Mouse (Mus musculus) CH12.LX (cell line): ENCODE data around the gene Ehd1. TPM values are rescaled to one million over a fixed set of nuclear protein-coding genes. Genes with fewer than 3 reads are reported as not detected.
A peak's percentile ranks its signal among the peaks of the same experiment; 100 is the strongest.

Source experiments
- DNase-seq: peaks from one replicate; pipeline ENCODE4 v3.0.0-alpha.2; 2013; ENCODE audit errors: extremely low read depth
- H3K27ac ChIP-seq: 2 replicates; pipeline ENCODE4 v1.5.1; 2012; ENCODE audit warnings: low read depth, mild to moderate bottlenecking, control low read depth, moderate library complexity; ENCODE audit not compliant: insufficient read depth
- H3K27me3 ChIP-seq: replicated peaks from 2 replicates; pipeline ENCODE3; 2012; ENCODE audit warnings: inconsistent platforms
- H3K36me3 ChIP-seq, 2 experiments: replicated peaks in 1 of 2; 2 replicates each; pipeline versions ENCODE3 to v1.6.1; 2012; ENCODE audit warnings: inconsistent platforms in 1 of 2, low read length in 1 of 2, mild to moderate bottlenecking in 1 of 2, mixed read lengths in 1 of 2, moderate library complexity in 1 of 2; ENCODE audit not compliant: control insufficient read depth in 1 of 2, insufficient read depth in 1 of 2
- H3K4me1 ChIP-seq, 2 experiments: 2 replicates each; pipeline ENCODE4 v1.6.1; 2012; ENCODE audit warnings: inconsistent platforms in 1 of 2, moderate library complexity in 1 of 2; ENCODE audit not compliant: insufficient read depth in 2 of 2, control insufficient read depth in 1 of 2
- H3K4me2 ChIP-seq: 2 replicates; pipeline ENCODE4 v1.6.1; 2012; ENCODE audit warnings: low read depth, mild to moderate bottlenecking, control low read depth; ENCODE audit not compliant: poor library complexity, insufficient read depth, severe bottlenecking
- H3K4me3 ChIP-seq, 3 experiments: fragments of 150-350 bp in 1 of 3; sonication (generic) in 1 of 3; replicated peaks in 1 of 3; 2 replicates each; pipeline versions ENCODE3 to v1.5.1; 2011 to 2012; ENCODE audit warnings: low read depth in 2 of 3, low read length in 2 of 3, mild to moderate bottlenecking in 2 of 3, moderate library complexity in 2 of 3, control low read depth in 1 of 3, improper control_type of control experiment in 1 of 3, inconsistent platforms in 1 of 3, mixed read lengths in 1 of 3; ENCODE audit not compliant: poor library complexity in 1 of 3
- H3K79me2 ChIP-seq: replicated peaks from 2 replicates; pipeline ENCODE4 v1.6.1; 2012; ENCODE audit warnings: mild to moderate bottlenecking, moderate library complexity; ENCODE audit not compliant: control insufficient read depth, poor library complexity, insufficient read depth, severe bottlenecking; ENCODE audit errors: extremely low read depth
- H3K9ac ChIP-seq: 2 replicates; pipeline ENCODE4 v1.6.1; 2012; ENCODE audit warnings: low read depth, mild to moderate bottlenecking, control low read depth, moderate library complexity; ENCODE audit not compliant: insufficient read depth
- H3K9me3 ChIP-seq: replicated peaks from 2 replicates; pipeline ENCODE3; 2012; ENCODE audit warnings: low read length, inconsistent platforms, mixed read lengths
- BHLHE40 ChIP-seq: IDR thresholded peaks from 2 replicates; pipeline ENCODE4 v1.6.1; 2011; ENCODE audit warnings: mild to moderate bottlenecking, low read depth, low read length, improper control_type of control experiment
- CHD1 ChIP-seq: IDR thresholded peaks from 2 replicates; pipeline ENCODE4 v1.6.1; 2012; ENCODE audit warnings: low read depth, low read length, improper control_type of control experiment, inconsistent platforms
- E2F4 ChIP-seq: IDR thresholded peaks from 2 replicates; pipeline ENCODE4 v1.6.1; 2011; ENCODE audit warnings: low read depth, low read length, improper control_type of control experiment; ENCODE audit not compliant: insufficient replicate concordance
- EP300 ChIP-seq: IDR thresholded peaks from 2 replicates; pipeline ENCODE4 v1.6.1; 2011; ENCODE audit warnings: low read length, improper control_type of control experiment
- ETS1 ChIP-seq: conservative IDR thresholded peaks from 2 replicates; pipeline ENCODE4 v1.6.1; 2012; ENCODE audit warnings: low read depth, mild to moderate bottlenecking, inconsistent platforms, low read length, improper control_type of control experiment, moderate library complexity
- GABPA ChIP-seq: IDR thresholded peaks from 2 replicates; pipeline ENCODE4 v1.6.1; 2012; ENCODE audit warnings: low read depth, low read length, improper control_type of control experiment, inconsistent platforms; ENCODE audit not compliant: insufficient replicate concordance
- HCFC1 ChIP-seq: IDR thresholded peaks from 2 replicates; pipeline ENCODE4 v1.6.1; 2012; ENCODE audit warnings: low read depth, mild to moderate bottlenecking, inconsistent platforms, low read length, improper control_type of control experiment
- JUND ChIP-seq: conservative IDR thresholded peaks from 2 replicates; pipeline ENCODE4 v1.6.1; 2011; ENCODE audit warnings: low read depth, low read length, improper control_type of control experiment
- KAT2A ChIP-seq: IDR thresholded peaks from 2 replicates; pipeline ENCODE4 v1.6.1; 2012; ENCODE audit warnings: low read length, improper control_type of control experiment, inconsistent platforms; ENCODE audit not compliant: insufficient replicate concordance
- MAZ ChIP-seq: IDR thresholded peaks from 2 replicates; pipeline ENCODE4 v1.6.1; 2012; ENCODE audit warnings: low read depth, mild to moderate bottlenecking, inconsistent platforms, low read length, improper control_type of control experiment, moderate library complexity
- MEF2A ChIP-seq: IDR thresholded peaks from 2 replicates; pipeline ENCODE4 v1.6.1; 2014; ENCODE audit warnings: low read depth, mild to moderate bottlenecking, inconsistent platforms, low read length, improper control_type of control experiment, borderline replicate concordance
- MXI1 ChIP-seq: IDR thresholded peaks from 2 replicates; pipeline ENCODE4 v1.6.1; 2011; ENCODE audit warnings: mild to moderate bottlenecking, low read depth, low read length, improper control_type of control experiment
- MYC ChIP-seq: IDR thresholded peaks from 2 replicates; pipeline ENCODE4 v1.6.1; 2011; ENCODE audit warnings: low read depth, mild to moderate bottlenecking, improper control_type of control experiment, low read length
- NRF1 ChIP-seq: IDR thresholded peaks from 2 replicates; pipeline ENCODE4 v1.6.1; 2014; ENCODE audit warnings: low read depth, mild to moderate bottlenecking, inconsistent platforms, low read length, improper control_type of control experiment, moderate library complexity
- PAX5 ChIP-seq: IDR thresholded peaks from 2 replicates; pipeline ENCODE4 v1.6.1; 2012; ENCODE audit warnings: low read length, inconsistent platforms, mixed read lengths
- POLR2AphosphoS2 ChIP-seq: IDR thresholded peaks from 2 replicates; pipeline ENCODE4 v1.6.1; 2011; ENCODE audit warnings: low read depth, low read length, improper control_type of control experiment
- RAD21 ChIP-seq: IDR thresholded peaks from 2 replicates; pipeline ENCODE4 v1.6.1; 2011; ENCODE audit warnings: low read depth, mild to moderate bottlenecking, low read length, improper control_type of control experiment, moderate library complexity
- RCOR1 ChIP-seq: conservative IDR thresholded peaks from 2 replicates; pipeline ENCODE4 v1.6.1; 2012; ENCODE audit warnings: low read depth, mild to moderate bottlenecking, inconsistent platforms, low read length, improper control_type of control experiment
- SIN3A ChIP-seq: IDR thresholded peaks from 2 replicates; pipeline ENCODE4 v1.6.1; 2012; ENCODE audit warnings: low read length, improper control_type of control experiment, inconsistent platforms
- SMC3 ChIP-seq: IDR thresholded peaks from 2 replicates; pipeline ENCODE4 v1.6.1; 2011; ENCODE audit warnings: low read depth, low read length, improper control_type of control experiment
- TCF12 ChIP-seq: IDR thresholded peaks from 2 replicates; pipeline ENCODE4 v1.6.1; 2014; ENCODE audit warnings: low read depth, mild to moderate bottlenecking, inconsistent platforms, low read length, improper control_type of control experiment
- ZKSCAN1 ChIP-seq: IDR thresholded peaks from 2 replicates; pipeline ENCODE4 v1.6.1; 2012; ENCODE audit warnings: low read depth, inconsistent platforms, low read length, improper control_type of control experiment, borderline replicate concordance
- dilution Hi-C: fragments of 300-500 bp; cut with MboI; formaldehyde crosslinking; loops from 2 replicates; pipeline ENCODE4 v1.14.3; 2020; ENCODE audit warnings: low sequenced_read_pairs; ENCODE audit not compliant: extremely low pct_unique_long_range_greater_than_20kb, extremely low pct_ligation_motif_present
- in situ Hi-C: fragments of 300-500 bp; cut with MboI; formaldehyde crosslinking; loops from 3 replicates; pipeline ENCODE4 v1.14.3; 2019; ENCODE audit warnings: low sequenced_read_pairs, low pct_ligation_motif_present, low pct_unique_long_range_greater_than_20kb, mixed read lengths
- polyA plus RNA-seq: library from polyadenylated mRNA; unstranded; fragments of >175 nt; gene quantifications from 2 replicates; pipeline ENCODE4 v1.2.1, GENCODE M21; 2012; ENCODE audit warnings: low read depth; ENCODE audit not compliant: insufficient read length
- total RNA-seq, 2 experiments: library from RNA; depleted of rRNA; stranded (reverse); fragments of 300-350 nt in 1 of 2; fragments of >200 nt in 1 of 2; gene quantifications; 2 replicates each; pipeline ENCODE4 v1.2.3; 2012 to 2014

The Ehd1 gene
- total and polyA plus RNA-seq, 3 experiments, result 131 to 400 (median 245) TPM

- TF ChIP-seq TCF12, result peak; percentile 41; the same call in 1 of the 2 replicates
- TF ChIP-seq GABPA, result peak; percentile 72; the same call in 1 of the 2 replicates
- TF ChIP-seq ZKSCAN1, result no peak
- TF ChIP-seq SMC3, result no peak
- peak; percentile 87 for TF ChIP-seq HCFC1
- TF ChIP-seq MYC, result 0 out of 2 replicates have a peak, but pooled peaks have one; percentile 51
- TF ChIP-seq MEF2A, result 0 out of 2 replicates have a peak, but pooled peaks have one; percentile 63
- no peak for TF ChIP-seq RAD21
- no peak for TF ChIP-seq PAX5
- peak; percentile 49 for TF ChIP-seq MXI1
- TF ChIP-seq ETS1, result no peak; the same call in 1 of the 2 replicates
- peak; percentile 67 for TF ChIP-seq NRF1
- peak; percentile 37; the same call in 1 of the 2 replicates for TF ChIP-seq BHLHE40
- TF ChIP-seq CHD1, result peak; percentile 68; the same call in 1 of the 2 replicates
- TF ChIP-seq POLR2AphosphoS2, result peak; percentile 47; the same call in 1 of the 2 replicates
- TF ChIP-seq E2F4, result no peak
- TF ChIP-seq JUND, result peak; percentile 86
- peak; percentile 93; the same call in 1 of the 2 replicates for TF ChIP-seq KAT2A
- TF ChIP-seq MAZ, result peak; percentile 83; the same call in 1 of the 2 replicates
- peak; percentile 99 for TF ChIP-seq SIN3A
- TF ChIP-seq, all 38 proteins: peak for 23
These were observed 40.5 kb upstream of the Ehd1 start (continued) for GRCm38 (mm10) chr19:6236053-6236441.

- in situ Hi-C loops (no loop called here), dilution Hi-C loops (no loop called here)
- no peak for TF ChIP-seq EP300
- no peak for TF ChIP-seq RCOR1
- TF ChIP-seq TCF12, result no peak
- no peak for TF ChIP-seq HCFC1
- no peak overlapping the region for H3K4me3 ChIP-seq
- no peak overlapping the region for H3K27ac ChIP-seq
- no peaks in the 10 kb centered on the region for H3K9me3 ChIP-seq
- H3K36me3 ChIP-seq, result peaks cover 0 to 7% of the 10 kb centered on the region in 2 experiments
- H3K79me2 ChIP-seq, result 0 out of 2 replicates have a peak, but pooled peaks cover 2% of the 10 kb centered on the region
- no peak overlapping the region for H3K4me2 ChIP-seq
- no peak overlapping the region for H3K9ac ChIP-seq
- no peaks in the 10 kb centered on the region for H3K27me3 ChIP-seq
- H3K4me1 ChIP-seq, result peaks cover 0 to 21% of the 10 kb centered on the region in 2 experiments; a peak in 2 of 4 replicates
- no peak for DNase-seq
These were observed 39.7 kb upstream of the Ehd1 start for GRCm38 (mm10) chr19:6236842-6237241.
